33 mouse cellular contexts compared by ENCODE assay signal in genomic region chr4:101316061-101316460, GRCm38 (mm10).
"Had no signal": no experiment of that assay in that cellular context is flagged by ENCODE, and none has a peak within 500 bp of the region (broad histone marks: within the 10 kb centered on the region; RNA-seq: fewer than 3 reads in every experiment).

No protein-coding gene starts in this region.

- H3K4me1 ChIP-seq: limb, embryonic 10.5 days; limb, embryonic 12.5 days; limb, embryonic 13.5 days; limb, embryonic 15.5 days; liver, embryonic 12.5 days; liver, embryonic 13.5 days; lung, embryonic 15.5 days; midbrain, embryonic 10.5 days; midbrain, embryonic 12.5 days; midbrain, embryonic 13.5 days; midbrain, embryonic 15.5 days; neural tube, embryonic 12.5 days; neural tube, embryonic 13.5 days had no signal

- H3K36me3 ChIP-seq: limb, embryonic 10.5 days; limb, embryonic 12.5 days; limb, embryonic 13.5 days; limb, embryonic 15.5 days; liver, embryonic 12.5 days; liver, embryonic 13.5 days; liver, embryonic 15.5 days; lung, embryonic 15.5 days; midbrain, embryonic 10.5 days; midbrain, embryonic 12.5 days; midbrain, embryonic 13.5 days; midbrain, embryonic 15.5 days; neural tube, embryonic 12.5 days; neural tube, embryonic 13.5 days had no signal

- H3K4me2 ChIP-seq: limb, embryonic 12.5 days; limb, embryonic 13.5 days; limb, embryonic 15.5 days; liver, embryonic 11.5 days; liver, embryonic 12.5 days; liver, embryonic 13.5 days; liver, embryonic 15.5 days; lung, embryonic 14.5 days; lung, embryonic 15.5 days; midbrain, embryonic 11.5 days; midbrain, embryonic 12.5 days; midbrain, embryonic 13.5 days; midbrain, embryonic 15.5 days; neural tube, embryonic 12.5 days; neural tube, embryonic 13.5 days had no signal

- H3K27me3 ChIP-seq: midbrain, embryonic 13.5 days; midbrain, embryonic 15.5 days had no signal

- H3K27ac ChIP-seq: limb, embryonic 10.5 days; limb, embryonic 12.5 days; limb, embryonic 13.5 days; limb, embryonic 15.5 days; liver, embryonic 12.5 days; liver, embryonic 13.5 days; liver, embryonic 14.5 days; liver, embryonic 15.5 days; lung, embryonic 15.5 days; macrophage; midbrain, embryonic 10.5 days; midbrain, embryonic 12.5 days; midbrain, embryonic 13.5 days; midbrain, embryonic 15.5 days; neural tube, embryonic 12.5 days; neural tube, embryonic 13.5 days had no signal

- H3K9me3 ChIP-seq: limb, embryonic 10.5 days; limb, embryonic 12.5 days; limb, embryonic 13.5 days; limb, embryonic 15.5 days; liver, embryonic 12.5 days; liver, embryonic 13.5 days; liver, embryonic 15.5 days; lung, embryonic 15.5 days; midbrain, embryonic 10.5 days; midbrain, embryonic 12.5 days; midbrain, embryonic 15.5 days; neural tube, embryonic 12.5 days; neural tube, embryonic 13.5 days had no signal

- H3K9ac ChIP-seq: limb, embryonic 12.5 days; limb, embryonic 13.5 days; limb, embryonic 15.5 days; liver, embryonic 12.5 days; liver, embryonic 13.5 days; liver, embryonic 14.5 days; liver, embryonic 15.5 days; liver, postnatal 0 days; lung, embryonic 14.5 days; lung, embryonic 15.5 days; midbrain, embryonic 12.5 days; midbrain, embryonic 13.5 days; midbrain, embryonic 15.5 days; neural tube, embryonic 12.5 days; neural tube, embryonic 13.5 days had no signal

- DNase-seq: left cerebral cortex, postnatal 4 days; liver; liver, embryonic 13.5 days; liver, postnatal 0 days; lung, adult 18-20 months; lung, adult 2 months; lung, embryonic 14.5 days; lung, postnatal 10 days; lung, postnatal 14 days; lung, postnatal 36 days; lung, postnatal 4 days; midbrain, embryonic 14.5 days had no signal

- H3K4me3 ChIP-seq: limb, embryonic 10.5 days; limb, embryonic 12.5 days; limb, embryonic 13.5 days; limb, embryonic 15.5 days; liver, embryonic 12.5 days; liver, embryonic 13.5 days; liver, embryonic 15.5 days; lung, embryonic 15.5 days; megakaryocyte, embryonic 14.5 days; midbrain, embryonic 10.5 days; midbrain, embryonic 12.5 days; midbrain, embryonic 13.5 days; midbrain, embryonic 15.5 days; myocyte; neural tube, embryonic 12.5 days; neural tube, embryonic 13.5 days had no signal

- ATAC-seq: liver, embryonic 12.5 days; liver, postnatal 0 days; lung, postnatal 0 days; midbrain, embryonic 13.5 days; midbrain, embryonic 15.5 days; midbrain, embryonic 16.5 days had no signal
